Mouse (Mus musculus): ENCODE results near the gene Gm11060. TPM values are rescaled to one million over a fixed set of nuclear protein-coding genes. Genes with fewer than 3 reads are reported as not detected.

The Gm11060 gene
- not detected in 2 replicates for polyA plus RNA-seq (2015; fragmentation: Nextera tagmentation; extraction: Ambion mirVana)

- no peaks in the 10 kb centered on the region for H3K27me3 ChIP-seq (replicated peaks; ENCODE audit: insufficient read depth, low read length)
- 82% methylated on average over 2 of the region's 2 CpGs for WGBS
- no peak for ATAC-seq
- no peak within 1 kb of the TSS for H3K27ac ChIP-seq (ENCODE audit: low read length)
- no peak for DNase-seq (ENCODE audit: low spot score)
- H3K9me3 ChIP-seq (ENCODE audit: low read length) = no peaks in the 10 kb centered on the region
- H3K4me3 ChIP-seq (ENCODE audit: low read depth, low read length) = no peak within 1 kb of the TSS
- H3K9ac ChIP-seq (replicated peaks; ENCODE audit: low read depth) = no peak within 1 kb of the TSS
- no peaks in the 10 kb centered on the region for H3K36me3 ChIP-seq (ENCODE audit: insufficient read depth, low read length)
- H3K4me1 ChIP-seq (ENCODE audit: insufficient read depth, low read depth, low read length) = no peaks in the 10 kb centered on the region
- no peak within 1 kb of the TSS for H3K4me2 ChIP-seq (replicated peaks; ENCODE audit: low read depth, low read length)
- no peak for TF ChIP-seq EP300 (IDR thresholded peaks at IDR 0.05)
- no peak for TF ChIP-seq CTCF (IDR thresholded peaks at IDR 0.05)
Observed at GRCm38 (mm10) chr2:105091718-105092117, at the start of gene Gm11060. Gene Gm11060 (plus strand): TSS chr2:105092018.

- DNase-seq (ENCODE audit: low spot score) = no peak
- Histone ChIP-seq H3K27ac (ENCODE audit: low read length) (no peak overlapping the region), H3K27me3 (replicated peaks; ENCODE audit: insufficient read depth, low read length) (no peaks in the 10 kb centered on the region), H3K4me3 (ENCODE audit: low read depth, low read length) (no peak overlapping the region), H3K9me3 (ENCODE audit: low read length) (no peaks in the 10 kb centered on the region), H3K36me3 (ENCODE audit: insufficient read depth, low read length) (no peaks in the 10 kb centered on the region), H3K9ac (replicated peaks; ENCODE audit: low read depth) (no peak overlapping the region), H3K4me1 (ENCODE audit: insufficient read depth, low read depth, low read length) (no peaks in the 10 kb centered on the region), H3K4me2 (replicated peaks; ENCODE audit: low read depth, low read length) (no peak overlapping the region)
- 35% methylated on average over 4 of the region's 4 CpGs for WGBS
- TF ChIP-seq CTCF (IDR thresholded peaks at IDR 0.05) = no peak
- TF ChIP-seq EP300 (IDR thresholded peaks at IDR 0.05) = no peak
- ATAC-seq = no peak
Observed at GRCm38 (mm10) chr2:105043152-105043551, 48.7 kb upstream of the Gm11060 start.

- no peak overlapping the region for H3K27ac ChIP-seq (ENCODE audit: low read length)
- no peak for TF ChIP-seq EP300 (IDR thresholded peaks at IDR 0.05)
- no peak for TF ChIP-seq CTCF (IDR thresholded peaks at IDR 0.05)
- WGBS = 47% methylated on average over 1 of the region's 1 CpGs
- DNase-seq (ENCODE audit: low spot score) (no peak), ATAC-seq (no peak)
- no peak overlapping the region for H3K4me3 ChIP-seq (ENCODE audit: low read depth, low read length)
- H3K36me3 ChIP-seq (ENCODE audit: insufficient read depth, low read length) = no peaks in the 10 kb centered on the region
- no peaks in the 10 kb centered on the region for H3K4me1 ChIP-seq (ENCODE audit: insufficient read depth, low read depth, low read length)
- no peak overlapping the region for H3K4me2 ChIP-seq (replicated peaks; ENCODE audit: low read depth, low read length)
- H3K27me3 ChIP-seq (replicated peaks; ENCODE audit: insufficient read depth, low read length) = no peaks in the 10 kb centered on the region
- H3K9me3 ChIP-seq (ENCODE audit: low read length) = no peaks in the 10 kb centered on the region
- no peak overlapping the region for H3K9ac ChIP-seq (replicated peaks; ENCODE audit: low read depth)
Observed at GRCm38 (mm10) chr2:105048301-105048700, 43.5 kb upstream of the Gm11060 start.

GRCm38 (mm10) chr2:105055529-105055928 is 36.3 kb upstream of the Gm11060 start:
- 56% methylated on average over 1 of the region's 1 CpGs for WGBS
- no peaks in the 10 kb centered on the region for H3K36me3 ChIP-seq (ENCODE audit: insufficient read depth, low read length)

GRCm38 (mm10) chr2:105058577-105059116 is 33.2 kb upstream of the Gm11060 start:
- Histone ChIP-seq H3K4me1 (ENCODE audit: insufficient read depth, low read depth, low read length) (peaks cover 7% of the 10 kb centered on the region; the same call in 1 of the 2 replicates), H3K27me3 (replicated peaks; ENCODE audit: insufficient read depth, low read length) (no peaks in the 10 kb centered on the region), H3K36me3 (ENCODE audit: insufficient read depth, low read length) (no peaks in the 10 kb centered on the region), H3K27ac (ENCODE audit: low read length) (no peak overlapping the region), H3K9me3 (ENCODE audit: low read length) (no peaks in the 10 kb centered on the region), H3K4me3 (ENCODE audit: low read depth, low read length) (no peak overlapping the region), H3K4me2 (replicated peaks; ENCODE audit: low read depth, low read length) (no peak overlapping the region), H3K9ac (replicated peaks; ENCODE audit: low read depth) (no peak overlapping the region)
- WGBS = 36% methylated on average over 7 of the region's 7 CpGs
- peak; percentile 20 for DNase-seq (ENCODE audit: low spot score)
- TF ChIP-seq EP300 (IDR thresholded peaks at IDR 0.05) = no peak
- TF ChIP-seq CTCF (IDR thresholded peaks at IDR 0.05) = no peak
- ATAC-seq = no peak; the same call in 1 of the 2 replicates

More at GRCm38 (mm10) chr2:105055529-105055928, 36.3 kb upstream of the Gm11060 start:
- Histone ChIP-seq H3K27me3 (replicated peaks; ENCODE audit: insufficient read depth, low read length) (no peaks in the 10 kb centered on the region), H3K4me1 (ENCODE audit: insufficient read depth, low read depth, low read length) (peaks cover 4% of the 10 kb centered on the region; the same call in 1 of the 2 replicates), H3K9ac (replicated peaks; ENCODE audit: low read depth) (no peak overlapping the region), H3K4me3 (ENCODE audit: low read depth, low read length) (no peak overlapping the region), H3K9me3 (ENCODE audit: low read length) (no peaks in the 10 kb centered on the region), H3K4me2 (replicated peaks; ENCODE audit: low read depth, low read length) (no peak overlapping the region), H3K27ac (ENCODE audit: low read length) (no peak overlapping the region)
- DNase-seq (ENCODE audit: low spot score) (no peak), ATAC-seq (no peak)
- no peak for TF ChIP-seq CTCF (IDR thresholded peaks at IDR 0.05)

GRCm38 (mm10) chr2:105062741-105063372 is 29.0 kb upstream of the Gm11060 start:
- Histone ChIP-seq H3K27ac (ENCODE audit: low read length) (no peak overlapping the region), H3K9me3 (ENCODE audit: low read length) (no peaks in the 10 kb centered on the region), H3K9ac (replicated peaks; ENCODE audit: low read depth) (no peak overlapping the region), H3K4me1 (ENCODE audit: insufficient read depth, low read depth, low read length) (peaks cover 7% of the 10 kb centered on the region; the same call in 1 of the 2 replicates), H3K27me3 (replicated peaks; ENCODE audit: insufficient read depth, low read length) (no peaks in the 10 kb centered on the region), H3K4me3 (ENCODE audit: low read depth, low read length) (no peak overlapping the region), H3K4me2 (replicated peaks; ENCODE audit: low read depth, low read length) (no peak overlapping the region), H3K36me3 (ENCODE audit: insufficient read depth, low read length) (no peaks in the 10 kb centered on the region)
- no peak for DNase-seq (ENCODE audit: low spot score)
- 45% methylated on average over 7 of the region's 7 CpGs for WGBS
- no peak for TF ChIP-seq CTCF (IDR thresholded peaks at IDR 0.05)
- TF ChIP-seq EP300 (IDR thresholded peaks at IDR 0.05) = no peak
- no peak for ATAC-seq
